Mouse (Mus musculus) gastrocnemius, adult 2 months (tissue): Measurements from ENCODE around the gene Abcb6. TPM values are rescaled to one million over a fixed set of nuclear protein-coding genes. Genes with fewer than 3 reads are reported as not detected.

ENCODE experiments used
- DNase-seq: peaks from one replicate; pipeline ENCODE4 v3.0.0; 2022
- H3K27ac ChIP-seq: fragments of 200-600 bp; 2 replicates; pipeline ENCODE4 v1.8.1; 2022; ENCODE audit warnings: mild to moderate bottlenecking
- H3K4me3 ChIP-seq: fragments of 200-600 bp; 2 replicates; pipeline ENCODE4 v1.8.1; 2022; ENCODE audit warnings: mild to moderate bottlenecking, moderate library complexity
- CTCF ChIP-seq: fragments of 200-600 bp; IDR thresholded peaks from 2 replicates; pipeline ENCODE4 v1.8.1; 2022; ENCODE audit warnings: antibody characterized with exemption, mild to moderate bottlenecking, moderate library complexity
- intact Hi-C: fragments of 180-260 bp; cut with DNase I; formaldehyde crosslinking; loops from one replicate; pipeline ENCODE4 v1.15.1; 2025
- total RNA-seq, 2 experiments: library from RNA; stranded (reverse); gene quantifications; 2 replicates each; pipeline ENCODE4 v1.2.3; 2021

The Abcb6 gene
- total RNA-seq, 2 experiments from 2014 or later, result 18.9 to 20.4 TPM

GRCm38 (mm10) chr1:75216797-75217585, 36.8 kb upstream of the Abcb6 start:
- peak; percentile 89 for DNase-seq
- TF ChIP-seq CTCF, result no peak
- peak overlapping the region; percentile 88 for H3K4me3 ChIP-seq
- peak overlapping the region; percentile 98 for H3K27ac ChIP-seq
- intact Hi-C loops, result no loop called here

GRCm38 (mm10) chr1:75215785-75216184, 35.6 kb upstream of the Abcb6 start:
- DNase-seq, result peak; percentile 77
- peak overlapping the region; percentile 98 for H3K27ac ChIP-seq
- H3K4me3 ChIP-seq, result peak overlapping the region; percentile 88
- no peak for TF ChIP-seq CTCF
- intact Hi-C loops, result no loop called here

- intact Hi-C loops, result no loop called here
Measured at GRCm38 (mm10) chr1:75214886-75215285, 34.7 kb upstream of the Abcb6 start.

DNA sequence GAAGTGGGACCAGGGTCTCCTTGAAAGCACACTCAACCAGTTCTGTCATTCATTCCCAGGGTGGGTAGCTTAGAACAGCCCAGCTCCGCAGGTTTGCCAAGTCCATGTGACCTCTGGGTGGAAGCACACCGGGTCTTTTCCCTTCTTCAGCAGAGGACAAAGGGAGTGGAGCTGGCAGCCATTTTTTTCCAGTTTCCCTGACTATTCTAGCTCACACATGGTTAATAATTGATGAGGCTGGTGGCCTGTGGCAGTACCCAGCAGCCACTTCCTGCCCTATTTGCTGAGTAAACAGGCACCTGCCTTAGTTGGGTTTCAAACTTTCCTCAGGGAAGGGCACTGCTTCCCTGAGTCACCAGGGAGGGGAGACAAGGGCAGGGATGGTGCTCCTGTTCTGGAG, 34.2 kb upstream of the Abcb6 start:
- intact Hi-C loops, result no loop called here
- peak overlapping the region; percentile 88 for H3K4me3 ChIP-seq

More at GRCm38 (mm10) chr1:75214886-75215285, 34.7 kb upstream of the Abcb6 start:
- Histone ChIP-seq H3K4me3 (peak overlapping the region; percentile 88), H3K27ac (peak overlapping the region; percentile 98)
- no peak for TF ChIP-seq CTCF
- peak; percentile 67 for DNase-seq

GRCm38 (mm10) chr1:75213096-75213495, 32.9 kb upstream of the Abcb6 start:
- H3K27ac ChIP-seq, result no peak overlapping the region
- no peak for TF ChIP-seq CTCF
- intact Hi-C loops, result no loop called here
- no peak for DNase-seq
- no peak overlapping the region for H3K4me3 ChIP-seq

More for the DNA sequence above, 34.2 kb upstream of the Abcb6 start:
- peak overlapping the region; percentile 98 for H3K27ac ChIP-seq
- no peak for TF ChIP-seq CTCF
- DNase-seq, result peak; percentile 38

GRCm38 (mm10) chr1:75212542-75212941, 32.4 kb upstream of the Abcb6 start:
- peak; percentile 50 for DNase-seq
- Histone ChIP-seq H3K27ac (no peak overlapping the region), H3K4me3 (no peak overlapping the region)
- TF ChIP-seq CTCF, result no peak
- intact Hi-C loops, result no loop called here

DNA sequence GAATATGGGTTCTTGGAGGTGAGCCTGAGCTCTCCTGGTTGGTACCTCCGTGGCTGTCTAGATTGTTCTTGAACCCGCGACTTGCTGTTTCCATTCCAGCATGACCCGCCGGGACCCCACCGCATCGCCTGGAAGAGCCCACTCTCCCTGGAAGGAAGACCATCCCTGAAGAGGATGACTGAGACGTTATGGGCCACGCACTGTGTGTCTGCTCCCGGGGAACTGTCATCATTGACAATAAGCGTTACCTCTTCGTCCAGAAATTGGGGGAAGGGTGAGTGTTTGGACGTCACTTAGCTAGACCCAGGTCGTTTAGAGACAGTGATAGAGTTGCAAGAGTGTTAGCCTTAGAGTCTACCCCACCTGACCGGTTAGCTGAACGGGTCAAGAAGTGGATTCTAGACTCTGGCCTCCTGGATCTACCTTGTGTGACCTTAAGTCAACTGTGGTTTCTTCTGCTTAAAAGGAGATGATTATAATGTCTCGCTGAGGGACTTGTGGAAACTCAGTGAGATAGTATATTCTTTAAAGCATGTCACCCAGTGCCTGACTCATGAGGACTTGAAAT, 31.0 kb upstream of the Abcb6 start:
- no peak for DNase-seq
- intact Hi-C loops, result loop anchor here (2.0 kb wide), 1 partner anchor 18 kb away; the partner anchor contains the start of genes Ankzf1 and Atg9a
- no peak for TF ChIP-seq CTCF
- Histone ChIP-seq H3K4me3 (peak overlapping the region; percentile 97), H3K27ac (peak overlapping the region; percentile 91)

DNA sequence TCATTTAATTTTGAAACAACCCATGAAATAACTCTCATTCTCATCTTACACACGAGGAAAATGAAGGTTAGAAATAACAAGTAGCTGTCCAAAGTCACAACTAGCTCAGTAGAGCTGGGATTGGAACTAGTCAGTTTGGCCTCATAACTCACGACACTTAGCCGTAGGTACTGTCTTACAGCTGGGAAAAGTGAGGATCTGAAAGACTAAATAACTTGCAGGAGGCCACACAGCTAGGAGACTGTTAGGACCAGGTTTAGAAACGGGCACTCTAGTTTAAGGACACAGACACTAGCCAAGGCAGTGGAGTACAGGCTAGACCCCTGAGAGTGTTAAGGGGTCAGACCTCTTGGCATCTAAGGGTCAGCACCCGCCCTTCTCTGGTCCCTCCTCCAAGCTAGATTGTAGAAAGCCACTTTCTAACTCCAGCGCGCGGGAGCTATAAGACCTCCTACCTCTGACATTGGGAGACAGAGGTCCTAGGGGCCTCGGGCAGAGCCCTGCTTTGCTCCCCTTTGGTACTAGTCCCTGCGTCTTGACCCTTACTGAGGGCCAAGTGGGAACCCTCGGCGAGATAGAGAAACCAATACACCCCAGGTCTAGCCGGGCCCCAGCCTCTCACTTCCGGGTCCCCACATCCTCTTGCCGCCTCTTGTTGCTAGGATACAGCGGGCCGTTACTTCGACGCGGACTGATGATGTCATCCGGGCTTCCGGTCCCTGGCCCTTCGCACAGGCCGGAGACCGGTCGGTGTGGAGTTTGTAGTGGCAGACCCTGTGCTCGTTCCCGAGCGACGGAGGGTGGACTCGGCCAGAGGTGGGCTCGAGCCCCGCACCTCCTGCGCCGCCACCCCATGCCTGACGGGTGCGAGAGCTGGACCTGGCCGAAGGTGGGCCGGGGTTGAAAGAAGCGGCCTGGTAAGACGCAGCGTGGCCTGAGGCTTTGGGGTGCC, 30.2 kb upstream of the Abcb6 start, which contains the start of the genes Glb1l and Stk16:
Glb1l (minus strand) TSS at position 678 of the 952 bp plus-strand sequence.
Stk16 (plus strand) TSS at position 703 of the 952 bp plus-strand sequence.
- Histone ChIP-seq H3K27ac (peak within 1 kb of the TSS; percentile 91), H3K4me3 (peak within 1 kb of the TSS; percentile 97)
- no peak for TF ChIP-seq CTCF
- intact Hi-C loops, result loop anchor here (2.0 kb wide), 1 partner anchor 18 kb away; the partner anchor contains the start of genes Ankzf1 and Atg9a
- peak; percentile 96 for DNase-seq

GRCm38 (mm10) chr1:75208967-75209678, 28.9 kb upstream of the Abcb6 start:
- intact Hi-C loops, result no loop called here
- peak overlapping the region; percentile 69 for H3K4me3 ChIP-seq
- H3K27ac ChIP-seq, result peak overlapping the region; percentile 76
- no peak for TF ChIP-seq CTCF
- no peak for DNase-seq

DNA sequence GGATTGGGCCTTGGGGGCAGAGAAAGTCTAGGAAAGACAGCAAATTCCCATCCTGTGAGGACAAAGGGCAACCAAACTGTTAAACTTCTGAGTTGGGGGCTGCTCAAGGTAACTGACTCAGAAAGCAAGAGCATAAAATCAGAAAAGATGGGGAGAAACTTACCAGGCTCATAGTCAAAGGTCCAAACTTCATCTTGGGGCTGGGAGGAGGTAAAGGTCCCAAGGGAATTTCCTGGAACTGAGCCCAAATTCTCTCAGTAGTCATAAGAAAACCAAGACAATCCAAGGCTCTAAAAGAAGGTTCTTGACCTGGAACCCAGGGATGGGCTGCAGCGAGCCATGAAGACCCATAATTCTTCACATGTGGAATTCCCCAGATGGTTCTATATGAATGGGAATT, 21.0 kb upstream of the Abcb6 start:
- DNase-seq, result no peak
- intact Hi-C loops, result no loop called here
- Histone ChIP-seq H3K27ac (no peak overlapping the region), H3K4me3 (no peak overlapping the region)
- TF ChIP-seq CTCF, result no peak

DNA sequence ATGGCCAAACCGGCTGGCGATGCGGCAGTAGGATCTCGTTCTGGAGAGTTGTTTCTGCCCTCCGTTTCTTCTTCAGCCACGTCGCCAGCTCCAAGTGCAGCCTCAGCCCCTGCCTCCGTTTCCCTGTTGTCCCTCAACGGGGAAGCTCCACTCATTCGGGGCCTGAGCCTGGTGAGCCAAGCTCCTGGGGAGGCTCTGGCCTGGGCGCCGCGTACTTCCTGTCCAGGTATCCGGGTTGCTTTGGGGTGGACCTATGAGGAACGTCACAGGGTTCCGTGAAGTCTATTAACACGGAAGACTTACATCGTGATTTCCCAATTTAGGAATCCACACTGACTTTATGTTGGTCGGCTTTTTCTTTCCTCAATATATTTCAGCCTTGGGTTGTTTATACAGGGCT, 12.3 kb upstream of the Abcb6 start:
- intact Hi-C loops, result loop anchor here (2.0 kb wide), 1 partner anchor 18 kb away; the partner anchor contains the start of genes Glb1l and Stk16
- peak overlapping the region; percentile 97 for H3K27ac ChIP-seq
- DNase-seq, result peak; percentile 53
- peak overlapping the region; percentile 93 for H3K4me3 ChIP-seq
- TF ChIP-seq CTCF, result no peak
